Comparison of ENCODE assay signal across 9 mouse cellular contexts in the genomic region with DNA sequence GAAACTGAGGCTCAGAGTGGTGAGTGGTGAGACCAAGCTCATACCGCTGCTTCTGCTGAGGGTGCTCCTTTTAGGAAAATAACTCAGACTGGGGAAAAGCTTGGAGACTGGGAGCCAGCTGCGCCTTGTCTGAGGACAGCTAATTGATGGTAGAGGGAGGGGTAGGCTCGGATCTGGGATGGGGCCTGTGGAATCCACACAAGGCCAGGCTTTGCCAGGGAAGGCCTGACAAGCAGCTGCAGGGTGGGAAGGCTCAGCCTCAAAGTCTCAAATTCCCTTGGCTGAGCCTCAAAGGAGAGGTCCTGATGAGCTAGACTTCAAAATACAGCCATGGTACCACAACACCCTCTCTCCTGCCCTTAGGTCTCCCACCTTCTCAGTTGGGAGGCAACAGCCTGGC. TPM values are rescaled to one million over a fixed set of nuclear protein-coding genes. Genes with fewer than 3 reads are reported as not detected.
DNase-seq lines count a peak whose midpoint lies in the region; ATAC-seq and TF ChIP-seq lines count a peak whose summit lies in the region.
"Had no signal": no experiment of that assay in that cellular context is flagged by ENCODE, and none has a peak within 500 bp of the region (broad histone marks: within the 10 kb centered on the region; RNA-seq: fewer than 3 reads in every experiment).

No protein-coding gene starts in this region.

- no peak for ATAC-seq in hindbrain, embryonic 16.5 days
- ATAC-seq in neural tube, embryonic 12.5 days (ENCODE audit: low FRiP score, low read depth): 0 out of 2 replicates have a peak, but pooled peaks have one; percentile 61
- ATAC-seq in neural tube, embryonic 15.5 days (ENCODE audit: low FRiP score): no peak
- peak; percentile 95 for ATAC-seq in lung, embryonic 14.5 days (ENCODE audit: insufficient read depth)

- 62% methylated on average over 3 of the region's 3 CpGs for WGBS in hindbrain, embryonic 10.5 days
- WGBS in hindbrain, embryonic 16.5 days: 39% methylated on average over 3 of the region's 3 CpGs
- 40% methylated on average over 3 of the region's 3 CpGs for WGBS in neural tube, embryonic 12.5 days
- 21% methylated on average over 3 of the region's 3 CpGs for WGBS in neural tube, embryonic 15.5 days
- whole genome bisulfite sequencing in lung, embryonic 14.5 days: 28% methylated on average over 3 of the region's 3 CpGs

- H3K4me1 ChIP-seq in hindbrain, embryonic 10.5 days (replicated peaks): peaks cover 65% of the 10 kb centered on the region
- H3K4me1 ChIP-seq in hindbrain, embryonic 16.5 days (ENCODE audit: control insufficient read depth, insufficient read depth, low read depth, low read length): peaks cover 3% of the 10 kb centered on the region
- peaks cover 15% of the 10 kb centered on the region for H3K4me1 ChIP-seq in neural tube, embryonic 12.5 days
- peaks cover 8% of the 10 kb centered on the region for H3K4me1 ChIP-seq in neural tube, embryonic 15.5 days
- peaks cover 17% of the 10 kb centered on the region for H3K4me1 ChIP-seq in lung, embryonic 14.5 days (ENCODE audit: insufficient read depth)

- no peak overlapping the region for H3K9ac ChIP-seq in hindbrain, embryonic 16.5 days (ENCODE audit: low read depth, low read length)
- H3K9ac ChIP-seq in neural tube, embryonic 12.5 days: no peak overlapping the region
- H3K9ac ChIP-seq in neural tube, embryonic 15.5 days (replicated peaks): no peak overlapping the region
- H3K9ac ChIP-seq in lung, embryonic 14.5 days: no peak overlapping the region

- no peak for TF ChIP-seq CTCF in lung, embryonic 14.5 days (IDR thresholded peaks at IDR 0.05; ENCODE audit: low read depth)

- H3K4me3 ChIP-seq in hindbrain, embryonic 10.5 days: no peak overlapping the region
- H3K4me3 ChIP-seq in hindbrain, embryonic 16.5 days (ENCODE audit: low read length): no peak overlapping the region
- no peak overlapping the region for H3K4me3 ChIP-seq in neural tube, embryonic 12.5 days
- H3K4me3 ChIP-seq in neural tube, embryonic 15.5 days (replicated peaks): no peak overlapping the region
- no peak overlapping the region for H3K4me3 ChIP-seq in lung, embryonic 14.5 days (ENCODE audit: low read depth, low read length)

- H3K27me3 ChIP-seq in hindbrain, embryonic 10.5 days (ENCODE audit: insufficient read depth, poor library complexity, severe bottlenecking): no peaks in the 10 kb centered on the region
- no peaks in the 10 kb centered on the region for H3K27me3 ChIP-seq in hindbrain, embryonic 16.5 days (replicated peaks; ENCODE audit: control insufficient read depth, insufficient read depth, low read length)
- no peaks in the 10 kb centered on the region for H3K27me3 ChIP-seq in neural tube, embryonic 12.5 days (replicated peaks)
- H3K27me3 ChIP-seq in neural tube, embryonic 15.5 days (replicated peaks): no peaks in the 10 kb centered on the region
- no peaks in the 10 kb centered on the region for H3K27me3 ChIP-seq in lung, embryonic 14.5 days (ENCODE audit: insufficient read depth, low read length)

- no peaks in the 10 kb centered on the region for H3K9me3 ChIP-seq in hindbrain, embryonic 10.5 days
- H3K9me3 ChIP-seq in hindbrain, embryonic 16.5 days (ENCODE audit: control insufficient read depth, low read length): no peaks in the 10 kb centered on the region
- no peaks in the 10 kb centered on the region for H3K9me3 ChIP-seq in neural tube, embryonic 12.5 days
- H3K9me3 ChIP-seq in neural tube, embryonic 15.5 days (replicated peaks): no peaks in the 10 kb centered on the region
- H3K9me3 ChIP-seq in lung, embryonic 14.5 days (ENCODE audit: low read depth, low read length): no peaks in the 10 kb centered on the region

- no peak for DNase-seq in hindbrain, embryonic 10.5 days (ENCODE audit: low spot score)
- peak; percentile 97 for DNase-seq in lung, embryonic 14.5 days
- no peak for DNase-seq in left cerebral cortex, postnatal 14 days (ENCODE audit: low spot score in 2 of 2)
- no peak for DNase-seq in thymus, postnatal 25 days
- DNase-seq: thymus, adult 2 months had no signal

- intact Hi-C loops in left cerebral cortex, postnatal 14 days (cut with DNase I): no loop called here

- H3K4me2 ChIP-seq in hindbrain, embryonic 16.5 days (ENCODE audit: low read length): no peak overlapping the region
- no peak overlapping the region for H3K4me2 ChIP-seq in neural tube, embryonic 12.5 days (replicated peaks)
- no peak overlapping the region for H3K4me2 ChIP-seq in neural tube, embryonic 15.5 days
- 0 out of 2 replicates have a peak overlapping the region, but pooled peaks have one; percentile 10 for H3K4me2 ChIP-seq in lung, embryonic 14.5 days

- no peaks in the 10 kb centered on the region for H3K36me3 ChIP-seq in hindbrain, embryonic 10.5 days
- H3K36me3 ChIP-seq in hindbrain, embryonic 16.5 days (ENCODE audit: control insufficient read depth, insufficient read depth, low read length): no peaks in the 10 kb centered on the region
- H3K36me3 ChIP-seq in neural tube, embryonic 12.5 days: no peaks in the 10 kb centered on the region
- no peaks in the 10 kb centered on the region for H3K36me3 ChIP-seq in neural tube, embryonic 15.5 days
- H3K36me3 ChIP-seq in lung, embryonic 14.5 days (ENCODE audit: insufficient read depth): no peaks in the 10 kb centered on the region

- H3K27ac ChIP-seq in hindbrain, embryonic 10.5 days: peak overlapping the region; percentile 62; the same call in 1 of the 2 replicates
- H3K27ac ChIP-seq in hindbrain, embryonic 16.5 days (ENCODE audit: low read depth, low read length): no peak overlapping the region
- no peak overlapping the region for H3K27ac ChIP-seq in neural tube, embryonic 12.5 days
- no peak overlapping the region for H3K27ac ChIP-seq in neural tube, embryonic 15.5 days (replicated peaks)
- peak overlapping the region; percentile 76 for H3K27ac ChIP-seq in lung, embryonic 14.5 days (ENCODE audit: low read depth)
- H3K27ac ChIP-seq: macrophage had no signal

RNA-seq across cellular contexts. Expression of a gene that starts 36.9 kb away (rescaled TPM):
- polyA plus RNA-seq in hindbrain, embryonic 10.5 days (2016; fragmentation: Nextera tagmentation; extraction: Ambion mirVana): 2.1 and 2.3 TPM in 2 replicates
- polyA plus RNA-seq in hindbrain, embryonic 16.5 days (2015; fragmentation: Nextera tagmentation; extraction: Ambion mirVana): 1.9 and 2.3 TPM in 2 replicates
- polyA plus RNA-seq in neural tube, embryonic 12.5 days (2016; fragmentation: Nextera tagmentation; extraction: Ambion mirVana): 2.9 and 5.1 TPM in 2 replicates
- 3.2 and 3.9 TPM in 2 replicates for polyA plus RNA-seq in neural tube, embryonic 15.5 days (2015; fragmentation: Nextera tagmentation; extraction: Ambion mirVana)
- polyA plus RNA-seq in lung, embryonic 14.5 days (2014; fragmentation: Nextera tagmentation; extraction: Ambion mirVana): 4.4 and 4.8 TPM in 2 replicates
- 10 to 100 TPM; 26.7 to 29.3 TPM for total RNA-seq in left cerebral cortex, postnatal 14 days (2021)

Comparison
In these comparisons a context has a peak if more than half of its experiments do, and no peak if none do; other contexts are left out.
1. H3K27ac ChIP-seq: peak in hindbrain, embryonic 10.5 days (single experiment) and lung, embryonic 14.5 days (single experiment); none in hindbrain, embryonic 16.5 days (single experiment), neural tube, embryonic 12.5 days (single experiment) and neural tube, embryonic 15.5 days (single experiment).
2. ATAC-seq: peak in neural tube, embryonic 12.5 days (single experiment) and lung, embryonic 14.5 days (single experiment); none in hindbrain, embryonic 16.5 days (single experiment) and neural tube, embryonic 15.5 days (single experiment).